Mouse (Mus musculus): ENCODE results near the gene Lag3. TPM values are rescaled to one million over a fixed set of nuclear protein-coding genes. Genes with fewer than 3 reads are reported as not detected.

The Lag3 gene
- polyA plus RNA-seq, 1 experiment from 2014 or later: 1.9 TPM

GRCm38 (mm10) chr6:124888555-124889125 lies 22.9 kb downstream of the Lag3 start:
- Histone ChIP-seq H3K4me2 (ENCODE audit: low read depth, low read length) (no peak overlapping the region), H3K27ac (ENCODE audit: low read length) (no peak overlapping the region), H3K4me1 (ENCODE audit: control insufficient read depth, insufficient read depth, low read length) (no peaks in the 10 kb centered on the region), H3K9me3 (ENCODE audit: control insufficient read depth, low read length) (no peaks in the 10 kb centered on the region), H3K4me3 (ENCODE audit: low read length) (no peak overlapping the region), H3K36me3 (ENCODE audit: control insufficient read depth, insufficient read depth, low read length) (no peaks in the 10 kb centered on the region), H3K27me3 (replicated peaks; ENCODE audit: control insufficient read depth, insufficient read depth, low read length) (0 out of 2 replicates have a peak, but pooled peaks cover 2% of the 10 kb centered on the region), H3K9ac (ENCODE audit: low read depth, low read length) (no peak overlapping the region)
- 86% methylated on average over 6 of the region's 6 CpGs for WGBS
- ATAC-seq: no peak

DNA sequence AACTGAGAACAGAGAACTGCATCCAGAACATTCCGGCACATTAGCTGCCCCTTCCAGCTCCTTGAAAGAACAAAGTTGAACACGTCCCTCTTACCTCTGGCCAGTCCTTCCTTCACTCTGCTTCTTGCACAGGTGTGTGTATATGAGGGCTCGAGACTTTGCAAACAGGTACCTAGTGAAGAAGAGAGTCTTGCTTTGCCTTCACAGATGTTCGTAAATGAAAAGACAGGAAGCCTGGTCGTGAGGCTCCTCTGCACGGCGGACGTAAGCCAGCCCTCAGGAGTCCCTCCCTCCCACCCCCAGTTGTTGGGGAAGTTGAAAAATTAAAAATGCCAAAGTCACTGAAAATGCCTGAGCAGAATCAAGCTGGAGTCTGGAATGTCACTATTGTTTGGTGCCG lies 23.5 kb downstream of the Lag3 start, which contains the start of gene Cd4:
TSS of gene Cd4 (minus strand) at position 236 of the 400 bp plus-strand sequence.
- H3K36me3 ChIP-seq (ENCODE audit: control insufficient read depth, insufficient read depth, low read length): no peaks in the 10 kb centered on the region
- no peak within 1 kb of the TSS for H3K4me3 ChIP-seq (ENCODE audit: low read length)

GRCm38 (mm10) chr6:124885956-124886381 lies 25.5 kb downstream of the Lag3 start:
- no peaks in the 10 kb centered on the region for H3K36me3 ChIP-seq (ENCODE audit: control insufficient read depth, insufficient read depth, low read length)
- no peak overlapping the region for H3K27ac ChIP-seq (ENCODE audit: low read length)
- H3K4me1 ChIP-seq (ENCODE audit: control insufficient read depth, insufficient read depth, low read length): no peaks in the 10 kb centered on the region
- H3K27me3 ChIP-seq (replicated peaks; ENCODE audit: control insufficient read depth, insufficient read depth, low read length): no peaks in the 10 kb centered on the region
- WGBS: 94% methylated on average over 8 of the region's 8 CpGs
- ATAC-seq: no peak
- no peak overlapping the region for H3K4me2 ChIP-seq (ENCODE audit: low read depth, low read length)
- H3K4me3 ChIP-seq (ENCODE audit: low read length): no peak overlapping the region
- H3K9me3 ChIP-seq (ENCODE audit: control insufficient read depth, low read length): no peaks in the 10 kb centered on the region
- H3K9ac ChIP-seq (ENCODE audit: low read depth, low read length): no peak overlapping the region

More for the DNA sequence above, 23.5 kb downstream of the Lag3 start, which contains the start of gene Cd4:
- no peak for ATAC-seq
- Histone ChIP-seq H3K9ac (ENCODE audit: low read depth, low read length) (no peak within 1 kb of the TSS), H3K27me3 (replicated peaks; ENCODE audit: control insufficient read depth, insufficient read depth, low read length) (0 out of 2 replicates have a peak, but pooled peaks cover 2% of the 10 kb centered on the region), H3K27ac (ENCODE audit: low read length) (no peak within 1 kb of the TSS), H3K4me1 (ENCODE audit: control insufficient read depth, insufficient read depth, low read length) (no peaks in the 10 kb centered on the region), H3K4me2 (ENCODE audit: low read depth, low read length) (no peak within 1 kb of the TSS), H3K9me3 (ENCODE audit: control insufficient read depth, low read length) (no peaks in the 10 kb centered on the region)
- 74% methylated on average over 9 of the region's 9 CpGs for WGBS

DNA sequence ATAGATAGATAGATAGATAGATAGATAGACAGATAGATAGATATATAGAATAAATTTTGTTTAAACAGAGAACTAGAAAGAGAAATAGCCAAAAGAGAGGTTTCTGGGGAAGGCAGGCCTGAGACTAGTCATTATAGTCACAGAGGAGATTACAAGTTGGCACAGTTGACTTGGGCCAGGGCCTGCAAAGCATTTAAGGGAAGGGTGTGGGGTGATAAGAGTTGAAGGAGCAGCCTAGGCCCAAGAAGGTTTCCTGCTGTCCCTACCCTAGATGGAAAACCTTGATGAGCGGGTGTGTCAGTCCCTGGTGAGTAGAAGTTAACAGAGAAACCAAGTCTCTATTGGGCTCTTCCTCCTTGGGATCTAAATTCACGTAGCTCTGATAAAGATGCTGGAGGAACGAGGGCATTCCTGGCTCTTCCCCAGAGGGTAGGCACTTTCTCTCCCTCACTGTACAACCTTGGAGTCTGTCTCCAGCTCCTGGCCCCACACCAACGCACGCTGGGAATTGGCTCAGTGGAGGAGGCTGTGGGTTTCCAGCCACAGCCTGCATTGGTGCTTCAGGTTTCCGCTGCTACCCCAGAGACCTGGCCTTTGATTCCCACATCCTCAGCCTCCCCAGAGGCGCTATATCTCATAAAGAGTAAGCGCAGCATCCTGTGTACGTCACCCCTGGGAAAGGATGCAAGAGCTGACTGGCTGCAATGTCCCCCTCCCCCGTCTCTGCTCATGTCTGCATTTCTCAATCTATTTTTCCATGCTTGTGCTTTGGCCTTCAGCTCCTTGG lies 26.6 kb downstream of the Lag3 start:
- Histone ChIP-seq H3K4me1 (ENCODE audit: control insufficient read depth, insufficient read depth, low read length) (no peaks in the 10 kb centered on the region), H3K4me3 (ENCODE audit: low read length) (no peak overlapping the region), H3K9me3 (ENCODE audit: control insufficient read depth, low read length) (no peaks in the 10 kb centered on the region), H3K27me3 (replicated peaks; ENCODE audit: control insufficient read depth, insufficient read depth, low read length) (no peaks in the 10 kb centered on the region), H3K4me2 (ENCODE audit: low read depth, low read length) (no peak overlapping the region), H3K36me3 (ENCODE audit: control insufficient read depth, insufficient read depth, low read length) (no peaks in the 10 kb centered on the region), H3K9ac (ENCODE audit: low read depth, low read length) (no peak overlapping the region), H3K27ac (ENCODE audit: low read length) (no peak overlapping the region)
- 75% methylated on average over 10 of the region's 10 CpGs for WGBS
- no peak for ATAC-seq

DNA sequence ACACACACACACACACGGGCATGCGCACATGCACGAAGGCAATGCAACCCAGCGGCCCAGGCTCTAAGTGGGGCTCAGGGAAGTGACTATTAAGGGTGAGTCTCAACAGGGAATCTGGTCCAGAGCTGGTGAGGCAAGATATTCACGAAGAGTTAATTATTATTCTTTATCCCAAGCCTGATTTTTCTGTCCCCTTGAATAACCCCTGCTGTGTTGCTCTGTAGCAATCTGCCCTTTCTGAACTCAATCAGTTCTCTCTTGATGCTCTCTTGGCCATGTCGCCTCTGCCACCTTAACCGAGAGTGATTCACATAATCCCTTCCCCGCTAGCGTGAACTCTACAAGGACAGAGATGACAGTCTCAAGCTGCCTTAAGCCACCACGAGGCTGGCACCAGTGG lies 28.2 kb downstream of the Lag3 start:
- no peaks in the 10 kb centered on the region for H3K4me1 ChIP-seq (ENCODE audit: control insufficient read depth, insufficient read depth, low read length)
- 78% methylated on average over 10 of the region's 10 CpGs for WGBS
- ATAC-seq: no peak

DNA sequence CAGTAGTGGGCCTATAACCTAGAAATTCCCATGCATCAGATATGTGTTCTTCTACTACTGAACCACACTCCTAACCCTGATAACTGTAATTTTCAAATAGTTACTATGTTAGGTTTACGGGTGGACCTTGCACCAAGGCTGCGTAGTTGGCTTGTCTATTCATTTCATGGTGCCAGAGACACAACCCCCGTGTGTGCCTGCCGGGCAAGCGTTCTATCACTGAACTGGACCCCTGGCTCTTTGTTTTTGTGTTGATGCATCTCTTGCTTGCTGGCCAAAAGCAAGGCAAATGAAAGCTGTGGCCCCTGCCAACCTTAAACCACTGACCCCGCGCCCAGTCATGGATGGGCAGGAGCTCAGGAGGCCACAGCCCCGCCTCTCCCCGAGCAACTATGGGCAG lies 29.7 kb downstream of the Lag3 start:
- H3K9me3 ChIP-seq (ENCODE audit: control insufficient read depth, low read length): no peaks in the 10 kb centered on the region
- H3K9ac ChIP-seq (ENCODE audit: low read depth, low read length): no peak overlapping the region
- H3K4me3 ChIP-seq (ENCODE audit: low read length): no peak overlapping the region
- H3K27me3 ChIP-seq (replicated peaks; ENCODE audit: control insufficient read depth, insufficient read depth, low read length): no peaks in the 10 kb centered on the region
- no peak for ATAC-seq
- 90% methylated on average over 9 of the region's 9 CpGs for WGBS
- H3K36me3 ChIP-seq (ENCODE audit: control insufficient read depth, insufficient read depth, low read length): no peaks in the 10 kb centered on the region
- no peaks in the 10 kb centered on the region for H3K4me1 ChIP-seq (ENCODE audit: control insufficient read depth, insufficient read depth, low read length)
- no peak overlapping the region for H3K4me2 ChIP-seq (ENCODE audit: low read depth, low read length)
- no peak overlapping the region for H3K27ac ChIP-seq (ENCODE audit: low read length)

More for the DNA sequence above, 28.2 kb downstream of the Lag3 start:
- H3K27me3 ChIP-seq (replicated peaks; ENCODE audit: control insufficient read depth, insufficient read depth, low read length): no peaks in the 10 kb centered on the region
- H3K9ac ChIP-seq (ENCODE audit: low read depth, low read length): no peak overlapping the region
- H3K36me3 ChIP-seq (ENCODE audit: control insufficient read depth, insufficient read depth, low read length): no peaks in the 10 kb centered on the region
- no peak overlapping the region for H3K27ac ChIP-seq (ENCODE audit: low read length)
- no peaks in the 10 kb centered on the region for H3K9me3 ChIP-seq (ENCODE audit: control insufficient read depth, low read length)
- H3K4me2 ChIP-seq (ENCODE audit: low read depth, low read length): no peak overlapping the region
- H3K4me3 ChIP-seq (ENCODE audit: low read length): no peak overlapping the region

DNA sequence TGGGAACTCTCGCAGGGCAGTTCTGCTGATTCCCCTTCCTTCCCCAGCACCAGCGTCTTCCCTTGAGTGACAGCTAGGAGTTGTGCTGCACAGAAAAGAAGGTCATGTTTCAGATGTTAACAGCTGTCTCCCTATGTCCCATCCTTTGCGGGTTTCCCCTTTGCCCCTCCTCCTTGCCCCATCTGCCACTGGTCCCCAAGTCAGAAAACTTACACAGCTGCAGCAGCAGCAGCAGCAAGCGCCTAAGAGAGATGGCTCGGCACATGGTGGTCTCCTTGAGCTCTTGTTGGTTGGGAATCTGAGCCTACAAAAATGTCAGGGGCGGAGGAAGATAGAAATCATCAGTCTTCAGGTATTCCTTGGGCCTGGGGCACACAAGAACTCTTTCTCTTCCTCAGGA lies 32.1 kb downstream of the Lag3 start:
- ATAC-seq: no peak
- no peaks in the 10 kb centered on the region for H3K9me3 ChIP-seq (ENCODE audit: control insufficient read depth, low read length)
- H3K27me3 ChIP-seq (replicated peaks; ENCODE audit: control insufficient read depth, insufficient read depth, low read length): no peaks in the 10 kb centered on the region
- H3K4me1 ChIP-seq (ENCODE audit: control insufficient read depth, insufficient read depth, low read length): no peaks in the 10 kb centered on the region
- WGBS: 51% methylated on average over 6 of the region's 6 CpGs
- no peaks in the 10 kb centered on the region for H3K36me3 ChIP-seq (ENCODE audit: control insufficient read depth, insufficient read depth, low read length)
- no peak overlapping the region for H3K4me3 ChIP-seq (ENCODE audit: low read length)
- no peak overlapping the region for H3K9ac ChIP-seq (ENCODE audit: low read depth, low read length)
- no peak overlapping the region for H3K27ac ChIP-seq (ENCODE audit: low read length)
- H3K4me2 ChIP-seq (ENCODE audit: low read depth, low read length): no peak overlapping the region

GRCm38 (mm10) chr6:124874348-124874747 lies 37.2 kb downstream of the Lag3 start:
- Histone ChIP-seq H3K4me3 (ENCODE audit: low read length) (no peak overlapping the region), H3K9ac (ENCODE audit: low read depth, low read length) (no peak overlapping the region), H3K9me3 (ENCODE audit: control insufficient read depth, low read length) (no peaks in the 10 kb centered on the region), H3K4me2 (ENCODE audit: low read depth, low read length) (no peak overlapping the region), H3K36me3 (ENCODE audit: control insufficient read depth, insufficient read depth, low read length) (no peaks in the 10 kb centered on the region), H3K4me1 (ENCODE audit: control insufficient read depth, insufficient read depth, low read length) (no peaks in the 10 kb centered on the region), H3K27ac (ENCODE audit: low read length) (no peak overlapping the region), H3K27me3 (replicated peaks; ENCODE audit: control insufficient read depth, insufficient read depth, low read length) (no peaks in the 10 kb centered on the region)
- WGBS: 53% methylated on average over 2 of the region's 3 CpGs
- ATAC-seq: no peak

GRCm38 (mm10) chr6:124866560-124866959 lies 44.9 kb downstream of the Lag3 start:
- Histone ChIP-seq H3K4me1 (ENCODE audit: control insufficient read depth, insufficient read depth, low read length) (peaks cover 11% of the 10 kb centered on the region), H3K4me3 (ENCODE audit: low read length) (no peak overlapping the region), H3K4me2 (ENCODE audit: low read depth, low read length) (no peak overlapping the region), H3K27me3 (replicated peaks; ENCODE audit: control insufficient read depth, insufficient read depth, low read length) (peaks cover 9% of the 10 kb centered on the region; the same call in 1 of the 2 replicates), H3K27ac (ENCODE audit: low read length) (no peak overlapping the region), H3K36me3 (ENCODE audit: control insufficient read depth, insufficient read depth, low read length) (no peaks in the 10 kb centered on the region), H3K9me3 (ENCODE audit: control insufficient read depth, low read length) (no peaks in the 10 kb centered on the region), H3K9ac (ENCODE audit: low read depth, low read length) (no peak overlapping the region)
- WGBS: 66% methylated on average over 6 of the region's 7 CpGs
- ATAC-seq: no peak
